Mouse (Mus musculus) neural tube, embryonic 10.5 days (tissue): ENCODE measurements at regions not wholly inside any gene's neighbourhood (a gene's known extent, or its start where the extent isn't known, plus 50 kb on each side); places are given as distances from the start of the nearest gene placed in this dataset.
A peak's percentile ranks its signal among the peaks of the same experiment; 100 is the strongest.

Source experiments
- DNase-seq: peaks from one replicate; pipeline ENCODE4 v3.0.0-alpha.2; 2017; ENCODE audit warnings: low spot score; ENCODE audit errors: extremely low spot score

- DNase-seq = peak; percentile 74
Measured at GRCm38 (mm10) chr7:72362690-72363089, 56.3 kb upstream of the Mctp2 start.

GRCm38 (mm10) chr7:72391323-72391722 is 84.9 kb upstream of the Mctp2 start:
- DNase-seq = peak; percentile 41

DNA sequence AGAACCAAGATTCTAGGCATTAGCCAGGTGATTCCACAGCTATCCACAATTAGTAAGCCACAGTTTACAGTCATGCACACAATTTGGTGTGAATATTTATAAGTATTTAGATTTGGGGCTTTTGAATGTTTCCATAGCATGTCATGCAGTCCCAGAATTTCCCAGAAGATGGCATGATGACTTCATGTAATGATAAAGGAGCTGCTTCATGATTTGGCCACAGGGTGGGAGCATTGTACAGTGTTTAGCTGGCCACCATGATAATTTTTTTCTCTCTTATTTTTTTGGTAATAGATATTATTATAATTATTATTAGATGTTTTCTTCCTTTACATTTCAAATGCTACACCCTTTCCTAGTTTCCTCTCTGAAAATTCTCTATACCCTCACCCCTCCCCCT is 93.6 kb upstream of the Mctp2 start:
- DNase-seq = peak; percentile 47

DNA sequence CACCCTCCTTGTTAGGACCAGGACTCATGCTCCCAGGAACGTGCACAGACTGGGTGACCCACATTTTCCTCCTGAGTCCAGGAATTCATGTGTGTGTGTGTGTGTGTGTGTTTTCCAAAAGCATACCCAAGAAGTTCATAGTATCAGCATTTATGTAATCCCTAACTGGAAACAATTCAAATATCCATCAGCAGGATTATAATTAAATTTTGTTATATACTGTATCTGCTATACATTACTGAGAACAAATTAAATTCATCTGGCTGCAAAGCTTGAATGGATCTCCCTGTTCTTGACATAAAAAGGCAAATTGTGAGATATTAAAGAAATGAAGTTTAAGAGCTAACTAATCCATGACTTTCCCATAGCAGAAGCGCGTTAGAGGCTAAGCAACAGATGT is 99.7 kb upstream of the Mctp2 start:
- DNase-seq = no peak

DNA sequence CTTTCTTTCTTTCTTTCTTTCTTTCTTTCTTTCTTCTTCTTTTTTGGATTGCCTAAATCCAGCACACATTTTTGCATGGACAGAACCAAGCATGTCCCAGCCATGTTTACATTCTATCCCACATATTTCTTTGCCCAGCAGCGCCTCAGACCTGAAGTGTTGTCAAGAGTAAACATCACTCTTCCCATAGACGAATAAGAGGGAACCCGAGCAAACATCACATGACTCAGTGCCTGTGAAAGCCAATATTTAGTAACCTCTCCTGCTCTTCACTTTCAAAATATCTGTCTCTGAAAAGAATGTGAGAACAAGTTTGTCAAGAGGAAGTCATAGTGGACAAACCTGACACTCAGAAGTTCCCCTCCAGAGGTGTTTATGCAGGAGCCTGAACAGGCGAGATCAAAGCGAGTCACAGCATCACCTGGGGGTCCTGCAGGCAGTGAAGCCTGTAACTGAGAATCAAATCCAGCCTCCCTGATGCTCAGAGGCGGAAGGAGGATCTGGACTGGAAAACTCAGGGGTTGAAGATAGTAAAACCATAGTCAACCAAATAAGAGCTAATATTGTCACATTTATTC is 102.1 kb upstream of the Mctp2 start:
- DNase-seq = no peak

- no peak for DNase-seq
Measured at GRCm38 (mm10) chr7:72438552-72438951, 132.1 kb upstream of the Mctp2 start.

- DNase-seq = no peak
Measured at GRCm38 (mm10) chr7:72442001-72442400, 135.6 kb upstream of the Mctp2 start.

GRCm38 (mm10) chr7:72444016-72444415 is 137.6 kb upstream of the Mctp2 start:
- DNase-seq = no peak

- no peak for DNase-seq
Measured at GRCm38 (mm10) chr7:72444792-72445191, 138.4 kb upstream of the Mctp2 start.

DNA sequence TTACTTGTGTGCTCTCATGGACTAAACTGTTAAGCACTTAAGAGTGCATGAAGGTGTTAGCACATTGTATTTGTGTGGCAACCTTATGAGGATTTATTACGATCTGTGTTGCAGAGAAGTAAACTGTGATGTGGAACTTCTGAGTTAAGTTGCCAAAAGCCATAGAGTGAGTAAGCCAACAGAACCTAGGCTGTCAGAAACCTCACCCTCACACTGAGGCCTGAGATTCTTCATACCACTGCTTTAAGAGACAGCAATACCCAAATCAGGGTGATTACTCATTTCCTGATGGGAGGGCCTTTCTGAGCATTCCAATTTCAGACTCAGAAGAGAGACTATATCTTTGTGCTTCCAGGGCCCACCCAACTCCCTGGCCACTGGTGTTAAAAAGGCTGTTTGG is 140.5 kb upstream of the Mctp2 start:
- no peak for DNase-seq

DNA sequence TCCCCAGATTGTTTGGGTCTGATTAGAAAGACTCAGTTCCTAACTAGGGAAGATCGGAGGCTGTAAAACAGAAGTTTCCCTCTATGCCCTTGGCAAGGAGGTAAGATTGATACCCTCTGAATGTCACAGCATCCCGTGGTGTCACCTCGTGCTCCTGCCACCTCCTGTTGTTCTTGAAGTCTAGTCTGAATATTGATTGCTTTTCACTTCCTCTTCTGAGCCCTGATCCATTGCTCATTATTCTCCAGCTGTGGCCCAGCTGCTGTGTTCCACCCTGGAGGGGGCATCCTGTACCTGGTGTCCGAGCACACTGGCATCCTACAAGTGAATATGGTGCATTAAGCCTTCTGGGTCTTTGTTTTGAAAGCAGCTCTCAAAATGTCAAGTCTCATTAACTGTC is 156.6 kb upstream of the Mctp2 start:
- DNase-seq = no peak

GRCm38 (mm10) chr7:72464658-72465057 is 158.2 kb upstream of the Mctp2 start:
- DNase-seq = no peak

- DNase-seq = no peak
Measured at GRCm38 (mm10) chr7:72469691-72470090, 163.3 kb upstream of the Mctp2 start.

DNA sequence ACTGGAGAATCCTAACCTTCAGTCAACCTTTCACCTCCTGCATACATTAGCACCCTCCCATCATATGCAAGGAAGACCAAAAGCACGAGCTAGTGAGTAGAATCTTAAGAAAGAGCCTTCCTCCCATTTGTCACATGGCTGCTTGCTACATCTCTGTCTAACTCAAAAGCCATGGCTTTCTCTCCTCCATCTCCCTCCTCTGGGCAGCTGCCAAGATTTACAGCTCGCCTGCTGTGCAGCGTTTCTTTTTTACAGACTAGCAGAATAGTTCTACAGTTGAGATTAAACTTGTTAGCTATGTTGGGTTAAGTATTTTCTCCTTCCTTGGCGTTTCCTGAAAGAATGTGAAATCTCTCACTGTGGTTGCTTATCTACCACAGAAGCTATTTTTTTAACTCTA is 168.3 kb upstream of the Mctp2 start:
- DNase-seq = no peak

DNA sequence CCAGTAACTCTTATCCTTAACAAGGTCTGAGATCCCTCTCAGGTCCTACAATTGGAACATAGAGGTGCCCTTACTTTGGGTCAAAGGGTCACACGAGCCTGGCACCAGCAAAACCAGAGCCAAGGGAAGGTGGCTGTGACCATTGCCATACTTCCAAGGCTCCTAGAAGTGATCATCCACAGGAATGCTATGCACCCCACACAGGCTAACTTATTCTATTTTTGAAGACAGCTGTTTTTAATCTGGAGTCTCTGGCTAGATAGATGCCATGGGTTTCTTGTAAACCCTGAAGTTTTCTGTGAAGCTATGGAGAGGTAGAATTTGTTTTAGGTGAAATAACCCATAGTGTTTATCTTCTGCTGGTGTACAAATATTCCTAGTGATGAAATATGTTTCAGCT is 172.5 kb upstream of the Mctp2 start:
- no peak for DNase-seq

GRCm38 (mm10) chr7:72481275-72481674 is 174.9 kb upstream of the Mctp2 start:
- no peak for DNase-seq

GRCm38 (mm10) chr7:72490161-72490560 is 183.8 kb upstream of the Mctp2 start:
- no peak for DNase-seq

- no peak for DNase-seq
Measured at GRCm38 (mm10) chr7:72493292-72493691, 186.9 kb upstream of the Mctp2 start.

GRCm38 (mm10) chr7:72496933-72497631 is 190.7 kb upstream of the Mctp2 start:
- DNase-seq = no peak

- DNase-seq = no peak
Measured at GRCm38 (mm10) chr7:72498562-72499230, 192.3 kb upstream of the Mctp2 start.

DNA sequence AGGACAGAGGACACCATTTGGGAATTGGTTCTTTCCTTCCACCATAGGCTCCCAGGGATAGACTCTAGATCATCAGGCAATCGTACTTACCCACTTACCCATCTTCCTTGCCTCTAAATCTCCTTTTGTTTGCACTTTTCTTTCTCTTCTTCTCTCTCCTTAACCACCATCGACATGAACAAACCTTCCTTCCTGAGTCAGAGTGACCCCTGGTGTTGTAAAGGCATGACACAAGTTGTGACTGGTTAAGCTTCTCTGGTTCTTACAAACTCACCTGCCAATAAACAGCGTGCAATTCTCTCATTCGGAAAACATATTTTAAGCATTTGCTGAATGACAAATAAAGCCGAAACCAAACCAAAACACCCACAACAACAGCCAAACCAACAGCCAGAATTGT is 193.4 kb upstream of the Mctp2 start:
- DNase-seq = no peak

DNA sequence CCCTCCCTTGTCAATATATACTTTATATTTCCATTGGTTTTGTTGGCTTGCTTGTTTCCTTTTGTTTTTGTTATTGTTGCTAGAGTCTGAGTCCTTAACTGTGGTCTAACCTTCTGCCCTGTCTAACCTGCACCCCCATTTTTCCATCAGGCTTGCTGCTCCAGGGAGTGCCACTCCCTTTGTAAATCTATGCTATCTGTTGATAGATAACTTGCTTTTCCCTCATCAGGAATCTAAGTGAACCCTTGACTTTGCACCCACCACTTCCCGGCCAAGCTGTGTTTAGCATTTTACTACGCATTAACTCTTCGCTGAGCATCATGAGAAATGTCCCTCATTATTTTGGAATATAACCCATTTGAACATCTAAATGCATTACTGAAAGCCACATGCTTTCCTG is 193.8 kb upstream of the Mctp2 start:
- no peak for DNase-seq

GRCm38 (mm10) chr7:72500996-72501395 is 194.6 kb upstream of the Mctp2 start:
- no peak for DNase-seq
